Mouse (Mus musculus) CD4-positive, CD25-positive, alpha-beta regulatory T cell, adult 4 months (primary cell): ENCODE results near the gene Inpp4b. TPM values are rescaled to one million over a fixed set of nuclear protein-coding genes. Genes with fewer than 3 reads are reported as not detected.
A peak's percentile ranks its signal among the peaks of the same experiment; 100 is the strongest.

ENCODE experiments used
- ATAC-seq: one replicate; pipeline ENCODE4 v1.8.0; 2017
- polyA plus RNA-seq, 2 experiments: library from polyadenylated mRNA; unstranded; fragments of 100-300 nt; shearing (Covaris generic); gene quantifications; one replicate each; pipeline ENCODE4 v1.2.1; 2017

Gene Inpp4b
- polyA plus RNA-seq, 2 experiments from 2014 or later, result 673 to 808 TPM

DNA sequence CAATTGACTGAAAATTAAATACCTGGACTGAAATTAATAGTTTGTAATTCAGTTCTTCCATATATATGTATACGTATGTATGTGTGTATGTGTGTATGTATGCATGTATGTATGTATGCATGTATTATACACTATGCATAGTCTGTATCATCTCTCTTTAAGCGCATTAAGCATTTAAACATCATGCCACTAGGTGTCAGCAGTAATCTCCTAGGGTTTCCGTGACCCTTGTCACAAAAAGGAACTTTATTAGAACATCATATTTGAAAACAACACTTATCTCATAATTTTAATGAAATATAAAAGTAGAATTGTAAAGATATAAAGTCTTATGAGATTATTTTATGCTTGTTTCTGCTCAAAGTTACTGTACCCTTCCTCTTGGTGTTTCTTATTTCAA is 136.3 kb downstream of the Inpp4b start:
- peak; percentile 59 for ATAC-seq

DNA sequence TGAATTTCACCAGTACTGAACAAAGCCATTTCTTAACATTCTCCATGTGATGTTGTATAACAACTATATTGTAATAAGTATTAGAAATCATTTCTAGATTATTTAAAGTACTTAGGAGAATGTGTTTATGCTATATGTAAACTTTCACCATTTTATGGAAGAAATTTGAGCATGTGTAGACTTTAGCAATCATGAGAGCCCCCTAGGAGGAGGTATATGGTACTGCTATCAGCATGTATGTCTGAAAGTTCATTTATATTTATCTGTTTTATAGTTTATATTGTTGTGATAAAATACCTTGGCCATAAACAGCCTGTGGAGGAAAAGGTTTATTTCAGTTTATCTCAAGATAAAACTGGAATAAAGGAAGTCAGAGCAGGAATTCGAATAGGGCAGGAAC is 141.5 kb downstream of the Inpp4b start:
- no peak for ATAC-seq

- peak; percentile 9 for ATAC-seq
Measured at GRCm38 (mm10) chr8:81485626-81486025, 143.3 kb downstream of the Inpp4b start.

DNA sequence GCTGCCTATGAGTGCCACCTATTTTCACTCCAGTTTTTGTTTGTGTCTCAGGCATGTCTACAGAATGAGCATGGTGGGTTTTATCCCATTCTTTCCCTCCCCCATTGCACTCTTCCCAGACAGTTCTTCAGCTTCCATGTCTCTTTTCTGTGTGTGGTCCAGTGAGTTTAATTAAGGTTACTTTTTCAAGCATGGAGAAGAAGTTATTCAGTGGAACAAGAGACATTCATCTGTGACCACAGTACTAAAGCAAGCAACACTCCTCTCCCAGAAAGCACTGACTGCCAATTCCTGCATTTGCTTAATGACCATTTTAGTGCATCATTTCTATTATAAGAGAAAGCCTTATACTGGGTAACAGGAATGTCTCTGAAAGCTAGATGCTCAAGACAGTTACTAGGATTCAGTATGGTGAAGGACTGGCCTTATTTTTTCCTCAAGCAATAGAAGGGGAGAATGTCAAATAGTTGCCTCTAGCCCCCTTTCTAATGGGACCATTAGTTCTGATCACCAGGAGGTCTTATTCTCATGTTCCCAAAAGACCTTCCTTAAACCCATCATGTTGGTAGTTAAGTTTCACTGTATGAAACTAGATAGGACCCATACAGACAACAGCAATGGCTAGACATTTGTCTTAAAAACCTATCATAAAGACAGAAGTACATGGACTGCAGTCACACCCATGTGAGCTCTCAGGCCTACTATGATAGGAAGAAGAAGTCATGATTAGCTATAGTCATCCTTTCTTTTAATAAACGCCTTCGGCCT is 147.7 kb downstream of the Inpp4b start:
- ATAC-seq, result no peak

DNA sequence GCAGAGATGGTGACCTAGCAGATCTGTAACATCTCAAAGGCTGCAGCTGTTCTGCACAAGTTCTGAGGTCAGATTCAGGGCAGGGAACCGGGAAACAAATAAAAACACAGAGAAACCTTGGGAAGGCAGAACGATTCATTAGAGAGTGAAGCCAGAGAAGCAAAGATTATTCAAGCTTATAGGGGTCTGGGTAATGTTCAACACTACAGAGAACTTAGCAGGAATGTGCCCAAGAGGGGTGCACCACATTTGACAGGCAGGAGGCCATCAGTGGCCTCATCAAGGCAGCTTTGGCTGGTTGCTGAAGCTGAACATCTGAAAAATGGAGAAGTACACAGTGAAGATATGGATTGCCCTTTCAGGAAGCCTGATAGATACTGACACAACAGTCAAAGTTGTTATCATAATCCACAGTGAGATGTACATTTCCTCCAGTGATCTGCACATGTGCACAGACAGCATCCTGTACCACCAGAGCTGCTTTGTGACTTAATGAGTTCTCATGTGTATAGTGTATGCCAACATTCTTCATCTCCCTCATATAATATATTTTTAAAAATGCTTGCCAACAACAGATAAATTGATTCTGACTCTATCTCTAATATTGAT is 148.8 kb downstream of the Inpp4b start:
- ATAC-seq, result peak; percentile 73

DNA sequence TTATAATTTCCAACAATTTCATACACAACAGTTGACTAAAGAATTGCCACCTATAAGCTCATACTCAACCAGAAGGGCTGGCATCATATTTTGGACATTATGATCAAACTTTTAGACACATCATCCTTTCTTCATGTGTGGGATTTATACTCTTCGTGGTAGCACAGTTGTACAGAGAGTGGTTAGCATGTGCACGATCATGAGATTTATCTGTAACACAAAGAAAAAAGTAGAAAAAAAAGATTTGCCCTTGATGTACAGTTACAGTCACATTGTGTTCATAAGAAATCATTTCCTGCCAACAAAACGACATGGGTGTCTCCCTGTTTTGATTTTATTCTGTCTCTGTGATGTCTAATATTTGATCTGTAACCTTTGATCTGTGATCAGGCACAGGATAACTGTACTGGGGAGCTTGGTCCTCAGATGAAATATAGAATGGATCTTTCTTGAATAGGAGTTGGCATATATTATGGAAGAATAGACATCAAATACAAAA is 149.4 kb downstream of the Inpp4b start:
- ATAC-seq, result peak; percentile 65

DNA sequence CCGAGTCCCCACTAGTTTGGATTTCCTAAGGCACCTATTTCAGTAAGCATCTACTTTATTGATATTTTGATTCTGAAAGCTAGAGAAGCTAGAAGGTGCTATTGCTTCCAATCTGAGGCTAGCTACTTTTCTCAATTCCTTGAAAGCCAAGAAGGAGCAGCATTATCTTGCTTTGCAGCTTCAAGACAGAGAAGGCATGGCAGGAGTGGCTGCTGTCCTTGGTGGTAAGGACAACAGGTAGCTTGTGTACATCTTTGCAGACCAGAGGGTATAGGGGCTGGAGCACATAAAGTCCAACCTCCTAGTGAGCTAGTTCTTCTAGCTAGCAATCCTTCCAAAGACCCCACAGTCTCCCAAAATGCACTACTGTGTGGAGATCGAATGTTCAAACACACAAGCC is 152.5 kb downstream of the Inpp4b start:
- no peak for ATAC-seq

DNA sequence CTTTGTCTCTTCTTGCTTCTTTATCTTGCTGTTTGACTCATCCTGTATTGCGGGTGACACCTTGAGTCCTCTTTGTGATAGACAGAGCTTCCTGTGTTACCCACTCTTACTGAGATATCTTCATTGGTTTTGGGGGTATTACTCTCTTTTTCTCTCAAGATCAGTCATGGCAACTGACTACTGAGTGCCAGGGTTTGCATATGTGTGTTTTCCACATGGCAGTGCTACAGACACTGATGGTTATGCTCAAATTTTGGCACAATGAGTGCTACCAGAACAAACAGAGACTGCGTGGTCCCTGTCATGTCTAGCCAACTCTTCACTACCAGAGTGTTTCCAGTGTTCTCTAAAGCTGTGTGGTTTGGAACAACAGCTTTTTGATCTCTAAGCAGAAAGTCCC is 155.3 kb downstream of the Inpp4b start:
- peak; percentile 78 for ATAC-seq

GRCm38 (mm10) chr8:81502216-81502615 is 159.9 kb downstream of the Inpp4b start:
- ATAC-seq, result peak; percentile 8

DNA sequence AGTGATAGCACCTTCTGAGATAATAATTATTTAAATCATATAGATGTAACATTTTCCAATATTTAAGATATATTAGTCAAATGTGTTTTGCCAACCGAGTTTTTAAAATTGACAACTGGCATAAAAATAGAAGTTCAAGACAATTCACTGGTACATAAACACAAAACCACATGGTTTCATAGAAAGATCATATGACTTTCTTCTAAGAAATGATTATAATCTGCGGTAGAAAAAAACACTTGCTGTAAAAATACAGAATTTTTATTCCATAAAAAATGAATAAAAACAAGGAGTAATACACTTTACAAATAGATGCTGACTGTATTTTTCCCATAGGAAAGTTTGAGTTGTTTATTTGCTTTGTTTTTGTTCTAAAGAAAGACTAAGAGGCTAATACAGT is 160.6 kb downstream of the Inpp4b start:
- peak; percentile 57 for ATAC-seq

GRCm38 (mm10) chr8:81512826-81513225 is 170.5 kb downstream of the Inpp4b start:
- no peak for ATAC-seq

- ATAC-seq, result peak; percentile 56
Measured at GRCm38 (mm10) chr8:81514425-81514824, 172.1 kb downstream of the Inpp4b start.

- no peak for ATAC-seq
Measured at GRCm38 (mm10) chr8:81522085-81522484, 179.7 kb downstream of the Inpp4b start.

GRCm38 (mm10) chr8:81524561-81524960 is 182.2 kb downstream of the Inpp4b start:
- ATAC-seq, result no peak

DNA sequence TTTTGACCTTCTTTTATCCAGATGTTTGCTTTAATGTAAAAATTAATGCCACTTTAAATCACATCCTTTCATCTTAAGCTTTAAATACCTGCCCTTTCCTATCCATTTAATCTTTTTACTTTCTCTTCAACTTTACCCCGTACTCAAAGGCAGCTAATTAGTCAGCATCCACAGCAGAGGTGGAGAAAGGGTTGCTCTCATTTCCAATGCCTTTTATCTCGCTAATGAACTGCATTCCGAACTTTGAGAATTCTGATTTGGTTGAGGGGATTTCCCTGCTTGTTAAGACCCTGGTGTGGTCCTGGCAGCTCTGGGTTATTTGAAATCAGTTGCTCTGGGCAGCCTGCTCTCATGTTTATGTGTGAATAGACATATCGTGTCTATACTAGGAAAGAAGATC is 185.3 kb downstream of the Inpp4b start:
- ATAC-seq, result peak; percentile 64

DNA sequence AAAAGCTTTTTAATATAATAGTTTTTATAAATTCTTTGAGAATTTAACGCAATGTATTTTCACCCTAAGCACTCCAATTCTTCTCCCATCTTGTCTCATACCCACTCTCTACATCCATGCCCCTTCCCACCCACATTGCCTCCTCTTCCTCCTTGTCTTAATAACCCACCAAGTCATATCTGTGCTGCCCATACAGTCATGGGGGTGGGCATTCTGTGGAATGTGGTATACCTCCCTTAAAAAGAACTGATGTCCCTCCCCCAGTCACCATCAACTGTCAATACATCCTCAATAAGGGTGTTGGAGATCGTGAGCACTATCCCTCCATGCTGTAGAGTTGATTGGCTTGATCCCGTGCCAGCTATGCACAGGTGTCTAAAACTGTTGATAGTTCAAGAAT is 196.0 kb downstream of the Inpp4b start:
- ATAC-seq, result no peak

GRCm38 (mm10) chr8:81558550-81558949 is 216.2 kb downstream of the Inpp4b start:
- ATAC-seq, result peak; percentile 84

GRCm38 (mm10) chr8:81562405-81562804 is 220.0 kb downstream of the Inpp4b start:
- ATAC-seq, result no peak

DNA sequence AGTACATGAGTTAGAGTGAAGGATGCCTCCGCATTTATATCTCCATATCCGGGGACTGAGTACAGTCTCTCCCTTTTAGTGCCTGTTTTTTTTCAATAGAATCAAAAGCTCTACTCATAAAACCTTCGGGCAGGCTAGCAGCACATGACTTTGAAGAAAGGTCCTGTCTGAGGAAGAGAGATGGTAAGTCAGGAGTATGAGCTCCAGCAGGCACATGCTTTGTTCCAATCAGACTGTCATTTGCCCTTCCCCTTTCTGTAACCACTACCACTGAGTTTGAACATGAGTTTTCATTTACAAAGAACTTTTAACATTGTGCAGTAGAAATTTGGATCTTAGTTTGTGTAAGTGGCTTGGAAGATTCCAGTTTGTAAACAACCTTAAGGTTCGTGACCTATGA is 223.1 kb downstream of the Inpp4b start:
- no peak for ATAC-seq

DNA sequence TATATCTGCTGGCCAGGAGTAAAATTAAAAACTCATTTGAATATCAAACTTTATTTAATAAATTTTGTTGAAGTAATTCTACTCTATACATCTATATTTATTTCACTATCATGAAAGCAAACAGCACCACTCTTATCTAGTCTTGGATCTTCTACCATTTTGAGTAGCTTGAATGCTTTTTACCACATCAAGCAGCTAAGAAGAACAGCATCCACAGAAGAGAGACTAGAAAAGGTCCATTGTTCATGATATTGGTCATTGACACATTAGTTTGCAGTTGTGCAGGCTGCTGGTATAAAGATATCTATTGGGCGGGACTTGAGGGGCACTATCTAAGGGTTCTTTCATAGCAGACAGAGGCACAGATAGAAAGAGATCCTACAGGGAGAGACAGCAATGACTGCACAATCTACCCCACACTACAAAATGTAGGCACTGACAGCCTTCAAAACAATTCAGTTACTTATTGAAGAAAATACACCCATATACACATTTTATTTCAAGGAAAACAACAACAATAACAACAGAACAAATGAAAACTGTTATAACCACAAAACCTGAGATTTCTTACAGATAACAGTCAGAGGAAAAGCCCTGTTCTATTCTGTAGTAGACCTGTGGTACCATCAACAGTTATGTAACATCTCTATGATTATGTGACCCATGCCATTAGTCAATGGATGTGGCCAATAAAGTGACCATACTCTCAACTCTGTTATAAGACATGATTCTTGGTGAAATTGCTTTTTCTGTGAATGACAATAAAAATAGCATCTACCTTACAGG is 230.2 kb downstream of the Inpp4b start:
- peak; percentile 78 for ATAC-seq

DNA sequence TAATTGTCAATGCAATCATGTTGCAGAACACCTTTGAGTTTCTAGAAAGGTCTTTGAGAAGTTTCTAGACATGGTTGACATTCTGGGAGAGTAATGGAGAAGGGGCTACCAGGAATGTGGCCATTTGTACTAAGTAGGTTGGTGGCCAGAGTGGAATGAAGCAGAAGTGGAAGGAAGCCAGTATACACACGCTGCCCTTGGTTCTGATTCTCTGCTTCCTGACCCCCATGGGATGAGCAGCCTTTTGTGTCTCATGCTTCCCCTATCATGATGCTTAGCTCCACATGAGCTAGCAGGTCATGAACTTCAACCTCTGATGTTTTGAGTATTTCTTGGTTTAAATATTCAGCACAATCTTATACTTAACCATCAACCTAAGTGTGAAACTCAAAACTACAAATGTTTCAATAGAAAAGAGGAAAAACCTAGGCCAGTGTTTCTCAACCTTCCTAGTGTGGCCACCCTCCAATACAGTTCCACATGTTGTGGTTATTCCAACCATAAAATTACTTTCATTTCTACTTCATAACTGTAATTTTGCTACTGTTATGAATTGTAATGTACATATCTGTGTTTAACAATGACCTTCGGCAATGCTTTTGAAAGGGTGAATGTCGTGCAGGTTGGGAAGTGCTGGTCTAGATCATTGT is 233.0 kb downstream of the Inpp4b start:
- ATAC-seq, result no peak

DNA sequence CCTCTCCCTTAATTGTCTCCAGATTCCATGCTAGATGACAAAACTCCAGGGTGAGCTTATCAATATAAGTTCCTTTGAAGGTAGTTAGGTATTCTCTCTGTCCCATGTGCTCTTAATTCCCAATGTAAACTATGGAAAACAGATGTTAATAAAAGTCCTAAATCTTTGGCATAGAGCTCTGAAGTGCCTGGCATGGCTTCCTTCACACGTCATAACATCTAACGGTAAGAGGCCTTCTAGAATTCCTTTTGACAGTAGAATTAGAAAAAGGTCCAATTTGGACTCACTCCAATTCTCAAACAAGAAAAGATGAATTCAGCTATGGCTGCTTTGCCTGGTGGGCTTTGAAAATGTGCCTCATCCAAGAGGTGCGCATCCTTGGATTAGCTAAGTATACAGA is 236.6 kb downstream of the Inpp4b start:
- ATAC-seq, result no peak
